ENCODE assay signal across 17 mouse cellular contexts in the genomic region with DNA sequence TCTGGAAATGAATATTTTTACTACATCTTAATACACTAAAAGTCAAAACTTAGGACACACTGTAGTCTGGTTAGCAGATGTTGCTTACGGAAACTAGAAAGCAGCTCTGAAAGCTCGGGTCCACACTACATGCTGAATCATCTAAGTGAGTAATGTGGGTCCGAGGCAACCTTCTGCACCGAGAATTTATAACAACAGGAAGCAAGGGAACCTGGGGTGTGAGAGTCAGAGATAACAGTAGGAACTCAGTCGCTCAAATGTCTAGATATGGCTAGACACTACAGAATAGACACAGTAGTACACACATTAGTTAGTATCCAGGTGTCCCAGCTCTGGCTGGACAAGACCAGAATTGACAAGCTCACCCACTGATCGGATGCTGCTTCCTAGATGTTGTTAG. TPM values are rescaled to one million over a fixed set of nuclear protein-coding genes. Genes with fewer than 3 reads are reported as not detected.
"Had no signal": no experiment of that assay in that cellular context is flagged by ENCODE, and none has a peak within 500 bp of the region (broad histone marks: within the 10 kb centered on the region; RNA-seq: fewer than 3 reads in every experiment).

No protein-coding gene starts in this region.

- H3K9ac ChIP-seq: limb, embryonic 13.5 days; lung, embryonic 15.5 days; midbrain, embryonic 15.5 days; neural tube, embryonic 12.5 days had no signal

- ATAC-seq: midbrain, embryonic 15.5 days had no signal

- H3K4me2 ChIP-seq: limb, embryonic 13.5 days; lung, embryonic 15.5 days; midbrain, embryonic 11.5 days; midbrain, embryonic 15.5 days; neural tube, embryonic 12.5 days had no signal

- H3K27ac ChIP-seq: kidney, postnatal 0 days; limb, embryonic 13.5 days; lung, embryonic 15.5 days; macrophage; midbrain, embryonic 15.5 days; neural tube, embryonic 12.5 days; stomach, postnatal 0 days had no signal

- H3K4me3 ChIP-seq: limb, embryonic 13.5 days; lung, embryonic 15.5 days; midbrain, embryonic 15.5 days; neural tube, embryonic 12.5 days had no signal

- H3K9me3 ChIP-seq: lung, embryonic 15.5 days; midbrain, embryonic 15.5 days; neural tube, embryonic 12.5 days had no signal

- H3K4me1 ChIP-seq: limb, embryonic 13.5 days; lung, embryonic 15.5 days; midbrain, embryonic 15.5 days; neural tube, embryonic 12.5 days had no signal

- DNase-seq: kidney, adult 11 months; kidney, adult 9 months; kidney, postnatal 4 days; left cerebral cortex, postnatal 4 days; lung, postnatal 14 days; thymus, postnatal 14 days had no signal

- H3K27me3 ChIP-seq: limb, embryonic 13.5 days; lung, embryonic 15.5 days; midbrain, embryonic 15.5 days; neural tube, embryonic 12.5 days had no signal

RNA-seq across cellular contexts. Expression of a gene that starts 19.7 kb away (rescaled TPM):
- total RNA-seq: left cerebral cortex, postnatal 10 days; monocyte, adult 5-6 weeks; neutrophil, adult 5-6 weeks had no signal
- polyA plus RNA-seq: macrophage had no signal
